Mouse (Mus musculus): ENCODE data around the gene 1700012A03Rik.

DNA sequence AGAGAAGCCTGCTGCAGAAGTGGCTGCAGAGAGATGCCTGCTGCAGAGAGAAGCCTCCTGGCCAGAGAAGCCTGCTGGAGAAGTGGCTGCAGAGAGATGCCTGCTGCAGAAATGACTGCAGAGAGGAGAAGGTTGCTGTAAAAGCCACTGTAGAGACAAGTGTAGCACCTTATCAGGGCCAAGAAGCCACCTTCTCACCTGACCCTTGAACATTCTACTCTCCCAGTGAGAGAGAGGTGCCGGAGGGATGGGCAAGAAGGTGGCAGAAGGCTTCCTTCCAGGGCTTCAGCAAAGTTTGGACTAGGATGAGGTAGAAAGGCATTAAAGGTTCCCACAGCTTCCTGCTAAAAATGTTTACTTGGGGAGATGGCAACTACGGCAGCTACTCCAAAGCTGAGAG, 8.5 kb downstream of the 1700012A03Rik start:
- TF ChIP-seq MAFK (IDR thresholded peaks at IDR 0.05; ENCODE audit: insufficient replicate concordance, low read length) (no peak), MXI1 (IDR thresholded peaks at IDR 0.05; ENCODE audit: low read depth, low read length) (no peak), E2F4 (IDR thresholded peaks at IDR 0.05; ENCODE audit: insufficient replicate concordance, low read depth, low read length) (no peak), USF1 (IDR thresholded peaks at IDR 0.05; ENCODE audit: low read depth, low read length) (no peak), CHD2 (IDR thresholded peaks at IDR 0.05; ENCODE audit: low read length) (no peak), POLR2A (IDR thresholded peaks at IDR 0.05; ENCODE audit: low read depth, low read length) (no peak), CTCF (conservative IDR thresholded peaks at IDR 0.05 in 1 of 2, IDR thresholded peaks at IDR 0.05 in 1 of 2; ENCODE audit: low read depth in 2 of 2, low read length in 2 of 2) (no peak), TBP (conservative IDR thresholded peaks at IDR 0.05; ENCODE audit: low read depth, low read length) (no peak), ETS1 (conservative IDR thresholded peaks at IDR 0.05; ENCODE audit: low read depth, low read length) (no peak), MYC (IDR thresholded peaks at IDR 0.05; ENCODE audit: low read depth, low read length) (no peak), MAX (IDR thresholded peaks at IDR 0.05; ENCODE audit: low read length) (no peak), CHD1 (IDR thresholded peaks at IDR 0.05; ENCODE audit: low read depth, low read length) (no peak), HCFC1 (IDR thresholded peaks at IDR 0.05; ENCODE audit: low read depth, low read length) (no peak)

Measured in CH12.LX (cell line).